Mouse (Mus musculus) common myeloid progenitor, adult 5-6 weeks (primary cell): ENCODE results near the gene Tnks2. TPM values are rescaled to one million over a fixed set of nuclear protein-coding genes. Genes with fewer than 3 reads are reported as not detected.
A peak's percentile ranks its signal among the peaks of the same experiment; 100 is the strongest.

ENCODE experiments used
- ATAC-seq: replicated peaks from 2 replicates; pipeline ENCODE4 v1.8.0; 2016; ENCODE audit warnings: low read depth, mild to moderate bottlenecking, moderate TSS enrichment, inconsistent platforms; ENCODE audit not compliant: poor library complexity, severe bottlenecking
- total RNA-seq: library from RNA; stranded (forward); fragments of 200-1000, 187-1606 nt; gene quantifications from 2 replicates; pipeline ENCODE4 v1.2.3, GENCODE M21; 2017

Tnks2 gene
- total RNA-seq, 1 experiment from 2014 or later, result 106 TPM

DNA sequence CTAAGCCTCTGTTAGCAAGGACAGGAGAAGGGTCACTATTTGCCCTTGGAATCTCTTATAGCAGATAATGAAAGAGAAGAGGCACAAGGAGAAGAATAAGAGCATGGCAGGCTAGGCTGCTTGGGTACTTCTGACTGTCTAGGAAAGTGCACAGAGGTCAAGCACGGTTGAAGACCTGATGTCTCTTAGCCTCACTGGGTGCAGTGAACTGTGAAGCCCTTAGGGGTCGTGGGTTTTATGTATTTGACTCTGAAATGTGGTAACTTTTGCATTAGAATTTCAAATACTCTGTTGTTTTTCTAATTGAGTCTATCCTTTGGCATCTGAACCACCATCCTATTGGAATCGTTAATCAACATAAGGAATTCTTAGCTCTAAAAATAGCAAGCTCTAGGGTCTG is 53.7 kb downstream of the Tnks2 start:
- ATAC-seq, result no peak

DNA sequence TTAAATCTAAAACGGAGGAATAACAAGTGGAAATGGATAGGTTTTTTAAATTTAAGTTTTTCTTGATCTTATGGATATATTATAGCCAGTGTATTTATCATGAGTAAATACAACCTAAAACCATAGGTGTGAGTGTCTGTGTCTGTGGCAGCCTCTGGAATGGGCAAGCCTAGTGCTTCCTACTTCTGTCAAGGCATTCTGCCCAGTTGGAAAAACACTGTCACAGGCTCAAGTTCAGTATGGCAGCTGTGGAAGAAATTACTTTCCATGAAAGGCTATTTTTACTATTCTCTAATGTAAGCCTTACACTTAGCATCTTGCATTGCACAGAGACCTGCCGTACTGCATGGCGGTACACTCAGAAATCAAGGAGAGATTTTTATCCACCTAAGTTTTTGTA is 57.7 kb downstream of the Tnks2 start:
- ATAC-seq, result no peak

DNA sequence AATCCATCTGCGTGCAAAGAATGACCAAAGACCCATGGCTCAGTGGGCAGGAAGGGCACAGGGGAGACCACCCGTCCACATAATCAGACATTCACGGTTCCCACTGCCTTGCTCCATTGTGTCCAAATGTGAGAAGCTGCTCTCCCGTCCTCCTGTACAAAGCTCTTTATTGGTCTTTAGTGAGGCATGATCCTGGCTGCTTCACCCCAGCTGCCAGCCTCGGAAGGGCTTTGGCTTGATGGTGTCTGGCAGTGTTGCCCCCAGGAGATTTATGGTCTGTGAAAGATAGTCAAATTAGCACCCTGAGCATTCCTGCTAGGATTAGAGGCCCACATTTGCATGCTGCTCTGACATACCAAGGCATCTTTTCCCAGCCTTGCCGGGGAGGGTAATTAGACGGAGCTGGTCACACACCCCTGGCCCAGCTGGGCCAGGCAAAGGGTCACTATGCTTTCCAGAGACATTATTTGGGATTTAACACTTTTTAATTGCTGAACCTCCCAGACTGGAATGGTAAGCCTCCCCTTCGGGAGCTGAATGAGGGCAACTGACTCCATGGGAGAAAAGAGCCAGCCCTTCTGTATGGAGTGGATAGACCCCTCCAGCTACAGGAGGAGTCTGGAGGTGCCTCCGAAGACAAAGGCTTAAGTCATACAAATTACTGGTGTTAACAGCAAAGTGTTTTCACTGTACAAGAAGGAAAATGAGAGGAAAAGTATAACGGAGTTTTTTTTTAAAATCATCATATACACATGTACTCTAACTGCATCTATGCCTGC is 62.9 kb downstream of the Tnks2 start:
- ATAC-seq, result no peak

DNA sequence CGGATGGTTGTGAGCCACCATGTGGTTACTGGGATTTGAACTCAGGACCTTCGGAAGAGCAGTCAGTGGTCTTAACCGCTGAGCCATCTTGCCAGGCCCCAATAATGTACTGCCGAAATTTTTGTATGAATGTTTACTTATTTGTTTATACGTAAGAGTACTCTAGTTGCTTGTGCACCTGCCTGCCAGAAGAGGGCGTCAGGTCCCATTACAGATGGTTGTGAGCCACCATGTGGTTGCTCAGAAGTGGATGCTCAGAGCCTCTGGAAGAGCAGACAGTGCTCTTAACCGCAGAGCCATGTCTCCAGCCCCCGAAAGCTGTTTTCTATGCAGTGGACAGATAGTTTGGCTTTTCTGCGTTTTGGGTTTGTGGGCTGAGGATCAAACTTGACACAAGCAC is 63.7 kb downstream of the Tnks2 start:
- ATAC-seq, result 0 out of 2 replicates have a peak, but pooled peaks have one; percentile 39

DNA sequence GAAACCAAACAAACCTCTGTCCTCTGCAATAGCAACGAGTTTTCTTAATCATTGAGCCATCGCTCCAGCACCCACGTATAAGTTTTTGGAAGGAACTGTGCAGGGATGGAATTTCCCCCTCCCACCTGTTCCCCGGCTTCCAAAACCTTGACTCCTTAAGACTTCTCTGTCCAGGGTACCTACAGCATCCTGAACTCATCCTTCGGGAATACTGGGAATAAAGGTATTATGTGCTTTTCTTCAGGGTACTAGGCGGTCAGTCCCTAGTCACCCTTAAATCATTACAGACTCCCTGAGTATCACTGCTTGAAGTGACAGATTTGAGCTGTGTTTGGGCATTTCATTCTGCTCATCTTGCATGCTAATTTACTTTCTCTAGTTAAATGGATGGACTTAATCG is 69.3 kb downstream of the Tnks2 start:
- ATAC-seq, result no peak

DNA sequence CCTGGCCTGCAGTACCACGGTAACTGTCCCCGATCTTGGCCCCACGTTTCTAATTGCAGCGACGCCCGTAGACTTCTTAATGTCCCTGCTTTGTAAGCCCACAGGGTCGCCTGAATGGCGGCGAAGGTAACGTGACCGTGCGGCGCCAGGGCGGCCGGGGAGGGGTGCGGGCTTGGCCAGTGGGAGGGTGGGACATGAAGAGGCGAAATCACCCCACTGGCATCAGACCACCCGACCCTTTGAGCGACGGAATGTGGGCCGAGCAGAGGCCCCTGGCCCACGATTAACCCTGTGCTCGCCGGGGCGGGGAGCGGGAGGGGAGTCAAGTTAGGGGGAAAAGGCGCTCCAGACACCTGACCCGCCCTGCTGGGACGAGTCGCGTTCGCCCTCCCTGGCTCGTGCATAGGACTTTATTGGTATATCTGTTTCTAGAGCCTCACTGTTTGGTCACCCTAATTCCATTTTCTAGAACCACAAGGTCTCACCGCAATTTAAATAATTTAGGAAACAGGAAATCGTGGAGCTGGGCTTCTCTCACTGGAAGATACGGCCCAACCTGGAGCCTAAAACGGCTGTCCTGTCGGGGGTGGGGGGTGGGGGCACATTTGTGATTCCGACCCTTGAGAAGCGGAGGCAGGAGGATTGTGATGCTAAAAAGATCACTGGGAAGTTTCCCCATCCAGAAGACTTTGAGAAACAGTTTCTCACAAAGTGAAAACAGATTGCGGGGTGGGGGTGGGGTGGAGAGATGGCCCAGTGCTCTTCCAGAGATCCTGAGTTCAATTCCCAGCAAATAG is 70.4 kb downstream of the Tnks2 start:
- peak; percentile 61 for ATAC-seq

DNA sequence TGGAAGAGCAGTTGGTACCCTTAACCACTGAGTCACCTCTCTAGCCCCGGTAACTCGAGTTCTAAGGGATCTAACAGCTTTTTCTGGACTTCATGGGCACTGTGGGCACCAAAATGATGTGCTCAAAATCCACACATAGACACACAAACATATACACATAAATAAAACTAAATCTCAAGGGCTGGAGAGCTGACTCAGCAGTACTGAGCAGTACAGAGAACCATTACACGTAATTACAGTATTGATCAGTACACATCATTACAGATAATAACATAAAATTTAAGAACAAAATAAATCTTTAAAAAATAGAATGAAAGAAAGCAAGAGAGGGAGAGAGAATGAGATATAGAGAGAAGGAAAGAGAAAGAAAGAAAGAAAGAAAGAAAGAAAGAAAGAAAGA is 75.1 kb downstream of the Tnks2 start:
- ATAC-seq, result no peak

DNA sequence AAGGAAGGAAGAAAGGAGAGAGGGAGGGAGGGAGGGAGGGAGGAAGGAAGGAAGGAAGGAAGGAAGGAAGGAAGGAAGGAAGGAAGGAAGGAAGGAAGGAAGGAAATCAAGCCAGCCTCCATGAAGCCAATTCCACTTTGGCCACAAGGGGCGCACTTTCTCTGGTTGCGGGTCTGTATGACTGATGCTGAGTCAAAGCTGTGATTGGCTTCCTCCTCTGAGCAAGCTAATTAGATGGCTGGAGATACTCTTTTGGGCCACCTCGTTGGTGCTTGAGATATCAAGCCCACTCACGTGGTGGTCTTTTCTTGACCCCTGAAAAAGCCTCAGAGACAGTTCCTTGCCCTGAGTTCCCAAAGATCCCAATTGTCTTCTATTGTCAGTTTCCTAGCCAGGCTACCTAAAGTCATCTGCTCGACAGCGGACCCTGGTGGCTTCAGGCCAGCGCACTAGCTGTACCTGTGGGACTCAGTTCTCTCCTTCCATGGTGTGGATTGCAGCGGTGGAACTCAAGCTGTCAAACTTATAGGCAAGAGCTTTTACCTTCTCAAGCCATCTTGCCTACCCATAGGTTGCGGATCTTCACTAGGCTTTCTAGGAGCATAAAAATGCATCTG is 75.8 kb downstream of the Tnks2 start:
- peak; percentile 69 for ATAC-seq

DNA sequence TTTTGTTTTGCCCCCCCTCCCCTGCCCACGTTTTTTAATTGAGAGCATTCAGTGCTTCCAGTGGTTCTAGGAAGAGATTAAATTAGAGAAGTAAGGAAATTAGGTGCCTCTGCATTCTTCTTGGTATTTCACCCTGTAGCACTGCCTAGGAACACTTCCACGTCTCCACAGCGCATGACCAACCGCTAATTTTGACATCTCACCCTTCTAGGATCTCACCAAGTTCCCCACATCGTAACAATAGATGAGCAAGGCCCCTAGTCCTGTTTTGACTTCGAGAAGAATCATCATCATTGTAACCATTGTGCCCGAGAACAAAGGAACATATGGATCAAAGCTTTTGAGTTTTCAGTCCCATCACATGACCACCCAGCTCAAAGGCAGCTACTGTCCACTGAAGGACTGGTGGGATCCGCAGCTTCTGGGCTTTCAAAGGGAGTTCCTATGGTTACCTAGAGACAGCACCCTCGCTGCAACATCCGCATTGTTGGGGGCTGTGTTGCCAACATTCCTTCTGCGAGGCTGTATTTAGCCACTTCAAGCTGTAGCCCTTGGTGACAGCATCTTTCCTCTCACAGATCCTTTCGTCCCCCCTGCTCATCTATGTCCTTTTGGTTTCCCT is 76.5 kb downstream of the Tnks2 start:
- no peak for ATAC-seq

DNA sequence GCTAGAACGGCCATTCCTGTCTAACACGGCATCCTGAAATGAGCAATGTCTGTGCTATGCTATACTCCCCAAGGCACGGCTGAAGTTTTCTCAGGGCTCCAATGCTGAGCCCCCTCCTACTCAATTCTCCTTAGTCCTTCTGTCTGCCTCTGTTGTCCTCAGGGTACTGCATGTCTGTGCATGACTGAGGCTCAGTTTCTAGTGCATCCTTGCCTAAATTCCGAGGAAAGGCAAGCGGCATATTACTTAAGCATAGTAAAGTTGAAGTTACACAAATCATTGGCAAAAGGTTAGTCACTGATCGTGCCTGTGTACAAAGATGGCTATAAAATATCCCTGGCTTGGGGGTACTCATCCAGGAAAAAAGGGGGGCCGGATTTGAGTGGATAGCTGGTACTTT is 79.0 kb downstream of the Tnks2 start:
- ATAC-seq, result no peak

DNA sequence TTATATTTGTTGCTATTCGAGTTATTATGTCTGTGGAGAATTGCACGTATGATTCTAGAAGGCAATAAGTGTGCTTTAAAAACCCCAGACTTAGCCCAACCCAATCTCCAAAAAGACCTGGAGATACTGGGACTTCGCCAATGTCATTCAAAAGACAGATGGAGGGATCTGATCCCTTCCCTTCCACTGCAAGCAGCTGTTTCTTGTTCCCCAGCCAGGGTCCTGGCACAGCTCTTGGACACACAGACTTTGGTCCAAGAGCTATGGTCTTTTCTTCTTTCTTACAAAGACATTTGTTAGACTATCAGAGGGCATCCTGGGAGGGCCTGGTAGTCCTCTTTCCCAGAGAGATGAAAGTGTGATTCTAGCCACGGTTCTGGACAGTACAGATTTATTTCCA is 82.2 kb downstream of the Tnks2 start:
- no peak for ATAC-seq

DNA sequence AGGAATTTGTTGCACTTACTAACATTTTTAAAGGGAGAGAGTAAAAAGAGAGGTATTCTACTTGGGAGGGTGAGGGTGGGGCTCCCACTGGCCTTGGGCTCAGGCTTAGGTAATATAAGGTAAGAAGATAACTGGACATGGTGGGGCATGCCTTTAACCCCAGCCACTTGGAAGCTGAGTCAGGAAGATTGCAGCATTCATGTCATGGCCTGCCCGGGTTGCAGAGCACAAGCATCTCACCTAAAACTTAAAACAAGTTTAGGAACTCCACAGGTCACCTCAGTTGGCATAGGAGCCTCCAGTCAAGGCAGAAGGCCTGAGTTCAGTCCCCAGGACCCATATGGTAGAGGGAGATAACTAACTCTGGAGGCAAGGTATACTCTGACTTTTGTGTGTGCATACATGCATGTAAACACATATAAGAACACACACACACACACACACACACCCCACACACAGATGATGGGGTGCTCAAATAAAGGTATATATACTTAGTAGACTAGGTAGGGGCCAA is 82.9 kb downstream of the Tnks2 start:
- ATAC-seq, result no peak

DNA sequence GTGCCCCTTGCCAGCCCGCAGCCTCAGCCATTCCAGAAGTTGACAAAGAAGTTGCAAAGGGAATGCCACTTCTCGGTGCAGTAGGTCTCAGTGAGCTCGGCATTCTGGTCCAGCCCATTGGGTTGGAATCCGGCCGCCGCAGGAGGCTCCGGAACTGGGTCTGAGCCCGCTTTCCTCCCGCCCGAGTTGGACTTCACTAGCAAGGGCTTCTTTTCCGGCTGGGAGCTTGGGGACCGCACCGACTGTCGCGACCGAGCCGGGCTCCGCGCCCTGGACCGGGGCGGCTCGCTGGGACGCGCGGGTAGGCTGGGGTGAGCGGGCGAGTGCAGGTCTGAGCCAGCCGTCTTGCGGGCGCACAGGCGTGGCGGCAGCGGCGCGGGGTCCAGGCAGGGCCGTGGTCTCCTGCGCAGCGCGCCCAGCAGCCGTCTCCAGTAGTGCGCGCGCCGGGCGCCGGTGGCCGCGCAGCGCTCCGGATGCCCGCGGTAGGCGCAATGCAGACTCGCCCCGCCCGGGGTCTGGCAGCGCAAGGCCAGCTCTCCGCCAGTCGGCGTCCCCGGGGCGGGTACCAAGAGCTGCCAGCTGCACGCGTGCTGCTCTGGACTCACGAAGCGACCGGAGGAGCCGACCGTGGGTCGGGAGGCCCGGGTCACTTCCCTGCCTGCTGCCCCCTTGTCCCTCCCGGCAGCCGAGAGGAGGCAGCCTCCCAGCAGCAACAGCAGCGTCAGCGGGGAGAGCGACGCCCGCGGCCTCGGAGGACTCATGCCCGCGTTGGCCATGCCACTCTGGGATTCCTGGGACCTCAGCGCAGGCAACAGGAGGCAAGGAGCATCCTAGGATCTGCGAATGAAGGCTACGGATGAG is 84.6 kb downstream of the Tnks2 start:
- peak; percentile 68 for ATAC-seq

DNA sequence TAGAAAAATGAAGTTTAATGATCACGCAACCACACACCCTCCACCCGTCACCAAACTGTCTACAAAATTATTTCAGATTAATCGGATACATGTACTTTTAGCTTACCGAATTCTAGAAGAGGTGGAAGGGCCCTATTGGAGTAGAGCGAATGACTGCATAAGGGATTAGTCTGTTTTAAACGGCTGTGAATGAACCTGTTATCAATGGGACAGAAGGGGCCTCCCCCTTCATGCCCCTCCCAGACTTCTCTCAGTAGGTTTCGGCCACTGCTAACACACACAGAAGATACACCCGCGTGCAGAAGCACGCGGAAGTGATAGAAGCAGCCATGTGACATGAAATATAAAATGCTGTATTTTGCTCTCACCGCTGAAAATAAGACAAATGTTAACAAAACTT is 85.4 kb downstream of the Tnks2 start, which contains the start of gene Fgfbp3:
Gene Fgfbp3, minus strand, starts transcription at position 150 of the 400 bp plus-strand sequence.
- peak; percentile 57 for ATAC-seq

DNA sequence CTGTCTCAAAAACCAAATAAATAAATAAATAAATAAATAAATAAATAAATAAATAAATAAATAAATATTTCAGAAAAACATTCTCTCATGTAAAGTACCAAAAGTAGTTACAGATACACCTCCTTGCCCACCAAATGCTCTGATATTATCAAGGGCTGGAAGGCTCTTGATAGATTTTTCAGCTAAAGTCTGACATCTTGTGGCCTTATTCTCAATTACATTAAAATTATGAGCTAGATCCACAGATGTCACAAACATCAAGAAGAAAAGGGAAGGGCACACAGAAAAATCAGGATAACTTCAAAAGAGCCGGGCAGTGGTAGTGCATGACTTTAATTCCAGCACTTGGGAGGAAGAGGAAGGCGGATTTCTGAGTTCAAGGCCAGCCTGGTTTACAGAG is 88.0 kb downstream of the Tnks2 start:
- no peak for ATAC-seq

DNA sequence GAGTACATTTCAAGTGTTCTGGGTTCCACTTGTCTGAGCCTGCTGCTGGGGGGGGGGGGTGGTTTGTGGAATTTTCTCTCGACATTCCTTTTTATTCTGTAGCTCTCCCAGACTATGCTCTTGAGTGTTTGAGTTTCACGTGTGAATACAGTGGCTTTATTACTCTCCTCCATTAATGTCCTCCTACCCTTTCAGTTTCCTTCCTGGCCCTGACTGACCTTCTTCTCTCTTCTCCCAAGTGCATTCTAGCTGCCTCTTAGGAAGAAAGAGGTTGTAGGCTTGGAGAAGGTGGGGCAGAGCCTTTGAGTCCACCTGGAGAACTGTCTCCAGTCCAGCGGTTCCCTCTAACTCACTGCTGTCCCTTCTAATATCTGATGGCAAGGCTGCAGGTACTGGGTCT is 88.9 kb downstream of the Tnks2 start:
- ATAC-seq, result no peak

DNA sequence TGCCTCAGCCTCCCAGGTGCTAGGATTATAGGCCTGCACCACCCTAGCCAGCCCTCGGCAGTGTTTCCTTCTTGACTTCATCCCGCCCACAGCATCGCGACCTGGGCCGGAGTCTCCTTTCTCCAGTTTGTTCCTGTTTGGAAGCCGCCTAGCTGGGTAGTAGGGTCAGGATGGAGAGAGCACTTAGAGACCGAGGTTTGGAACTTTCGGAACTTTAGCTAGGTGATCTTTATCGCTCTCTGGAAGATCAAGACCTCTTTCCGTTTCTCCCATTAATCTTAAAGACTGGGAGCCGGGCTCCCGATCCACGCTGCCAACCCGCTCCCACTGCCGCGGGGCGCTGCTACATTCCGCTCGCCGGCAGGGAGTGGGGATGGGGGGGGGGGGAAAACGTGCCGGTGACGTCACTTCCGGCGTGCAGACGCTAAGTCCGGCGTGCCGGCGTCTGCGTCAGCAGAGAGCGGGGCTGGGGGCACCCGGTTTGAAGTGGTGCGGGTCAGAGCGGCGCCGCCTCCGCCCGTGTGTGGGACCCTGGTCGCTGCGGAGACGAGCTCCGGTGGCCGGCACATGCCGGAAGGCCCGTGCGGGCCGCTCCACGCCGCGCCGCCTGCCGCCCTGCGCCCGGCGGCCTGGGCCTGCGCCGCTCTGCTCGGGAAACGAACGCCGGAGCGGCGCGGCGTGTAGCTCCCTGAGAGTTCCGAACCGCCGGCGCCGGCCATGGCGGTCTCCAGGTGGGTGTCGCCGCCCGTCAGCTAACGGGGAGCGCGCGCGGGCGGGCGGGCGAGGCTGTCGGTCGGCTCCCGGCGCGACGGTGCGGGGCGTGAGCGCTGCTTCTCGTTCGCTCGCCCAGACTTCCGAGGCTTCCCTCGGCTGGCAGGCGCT is 91.9 kb downstream of the Tnks2 start, which contains the start of gene Btaf1:
Gene Btaf1, plus strand, starts transcription at position 409 of the 882 bp plus-strand sequence.
- ATAC-seq, result peak; percentile 64

DNA sequence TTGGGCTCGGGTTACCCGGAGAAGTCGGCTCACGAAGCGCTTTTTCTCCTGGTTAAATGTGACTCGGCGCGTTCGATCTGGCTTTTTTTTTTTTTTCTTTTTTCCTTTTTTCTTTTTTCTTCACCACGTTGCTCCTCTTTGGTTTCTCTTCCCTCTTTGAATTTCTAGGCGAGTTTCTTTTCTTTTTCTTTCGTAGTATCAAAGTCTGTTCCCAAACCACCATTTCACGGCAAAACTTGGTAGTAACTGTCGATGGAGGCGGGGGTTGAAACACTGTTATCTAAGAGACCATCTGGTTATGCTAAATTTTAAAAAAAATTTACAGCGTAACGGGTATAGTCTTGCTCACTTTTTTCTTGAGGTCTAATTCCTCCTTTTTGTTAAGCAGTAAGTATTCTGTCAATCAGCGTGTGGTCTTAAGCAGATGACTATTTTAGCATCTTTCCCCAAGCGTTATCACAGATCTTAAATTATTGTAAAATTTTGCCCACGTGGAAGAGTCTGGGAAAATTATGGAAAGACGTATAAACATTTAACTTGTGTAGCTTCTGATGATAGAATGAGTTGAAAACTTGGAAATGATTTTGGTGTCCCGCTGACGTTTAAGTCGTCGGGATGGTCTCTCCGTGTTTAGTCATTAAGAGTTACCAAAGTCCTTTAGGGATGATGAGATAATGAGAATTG is 92.7 kb downstream of the Tnks2 start:
- ATAC-seq, result peak; percentile 30
